Mouse (Mus musculus): ENCODE measurements at regions not wholly inside any gene's neighbourhood (a gene's known extent, or its start where the extent isn't known, plus 50 kb on each side); places are given as distances from the start of the nearest gene placed in this dataset.

GRCm38 (mm10) chr10:19192971-19193758, 163.2 kb upstream of the Olig3 start:
- 68% methylated on average over 5 of the region's 5 CpGs for WGBS (ENCODE audit: insufficient replicate concordance)
- H3K9me3 ChIP-seq (ENCODE audit: low read length): no peaks in the 10 kb centered on the region
- H3K9ac ChIP-seq (replicated peaks): no peak overlapping the region
- TF ChIP-seq EP300 (IDR thresholded peaks at IDR 0.05; ENCODE audit: low read depth) (no peak), CTCF (IDR thresholded peaks at IDR 0.05; ENCODE audit: low read depth) (no peak)
- H3K4me1 ChIP-seq (ENCODE audit: insufficient read depth): no peaks in the 10 kb centered on the region
- H3K4me3 ChIP-seq (ENCODE audit: low read depth, low read length): no peak overlapping the region
- no peaks in the 10 kb centered on the region for H3K27me3 ChIP-seq (ENCODE audit: insufficient read depth, low read length)
- ATAC-seq: no peak
- no peak overlapping the region for H3K4me2 ChIP-seq (ENCODE audit: low read depth, low read length)
- no peaks in the 10 kb centered on the region for H3K36me3 ChIP-seq (replicated peaks; ENCODE audit: insufficient read depth, low read length)
- no peak for DNase-seq
- no peak overlapping the region for H3K27ac ChIP-seq (ENCODE audit: low read depth)

GRCm38 (mm10) chr10:19192221-19192620, 164.1 kb upstream of the Olig3 start:
- no peak for ATAC-seq
- H3K27ac ChIP-seq (ENCODE audit: low read depth): no peak overlapping the region
- no peak overlapping the region for H3K4me2 ChIP-seq (ENCODE audit: low read depth, low read length)
- no peak overlapping the region for H3K4me3 ChIP-seq (ENCODE audit: low read depth, low read length)
- no peaks in the 10 kb centered on the region for H3K36me3 ChIP-seq (replicated peaks; ENCODE audit: insufficient read depth, low read length)
- H3K9ac ChIP-seq (replicated peaks): no peak overlapping the region
- no peaks in the 10 kb centered on the region for H3K9me3 ChIP-seq (ENCODE audit: low read length)
- H3K27me3 ChIP-seq (ENCODE audit: insufficient read depth, low read length): no peaks in the 10 kb centered on the region
- TF ChIP-seq EP300 (IDR thresholded peaks at IDR 0.05; ENCODE audit: low read depth) (no peak), CTCF (IDR thresholded peaks at IDR 0.05; ENCODE audit: low read depth) (no peak)
- no peak for DNase-seq
- 33% methylated on average over 1 of the region's 1 CpGs for WGBS (ENCODE audit: insufficient replicate concordance)
- no peaks in the 10 kb centered on the region for H3K4me1 ChIP-seq (ENCODE audit: insufficient read depth)

- H3K4me2 ChIP-seq (ENCODE audit: low read depth, low read length): peak overlapping the region; percentile 50
- H3K4me1 ChIP-seq (ENCODE audit: insufficient read depth): no peaks in the 10 kb centered on the region
- ATAC-seq (no peak), DNase-seq (no peak)
- H3K27me3 ChIP-seq (ENCODE audit: insufficient read depth, low read length): no peaks in the 10 kb centered on the region
- 33% methylated on average over 13 of the region's 13 CpGs for WGBS (ENCODE audit: insufficient replicate concordance)
- H3K9me3 ChIP-seq (ENCODE audit: low read length): no peaks in the 10 kb centered on the region
- no peak overlapping the region for H3K27ac ChIP-seq (ENCODE audit: low read depth)
- peak overlapping the region; percentile 14; the same call in 1 of the 2 replicates for H3K4me3 ChIP-seq (ENCODE audit: low read depth, low read length)
- no peaks in the 10 kb centered on the region for H3K36me3 ChIP-seq (replicated peaks; ENCODE audit: insufficient read depth, low read length)
- TF ChIP-seq EP300 (IDR thresholded peaks at IDR 0.05; ENCODE audit: low read depth): no peak
- no peak for TF ChIP-seq CTCF (IDR thresholded peaks at IDR 0.05; ENCODE audit: low read depth)
- H3K9ac ChIP-seq (replicated peaks): no peak overlapping the region; the same call in 1 of the 2 replicates
Observed at GRCm38 (mm10) chr10:19188082-19188742, 168.1 kb upstream of the Olig3 start.

- no peaks in the 10 kb centered on the region for H3K27me3 ChIP-seq (ENCODE audit: insufficient read depth, low read length)
- ATAC-seq (no peak), DNase-seq (no peak)
- TF ChIP-seq EP300 (IDR thresholded peaks at IDR 0.05; ENCODE audit: low read depth) (no peak), CTCF (IDR thresholded peaks at IDR 0.05; ENCODE audit: low read depth) (no peak)
- no peak overlapping the region for H3K27ac ChIP-seq (ENCODE audit: low read depth)
- H3K4me2 ChIP-seq (ENCODE audit: low read depth, low read length): peak overlapping the region; percentile 50; the same call in 1 of the 2 replicates
- no peaks in the 10 kb centered on the region for H3K36me3 ChIP-seq (replicated peaks; ENCODE audit: insufficient read depth, low read length)
- no peaks in the 10 kb centered on the region for H3K9me3 ChIP-seq (ENCODE audit: low read length)
- no peak overlapping the region for H3K4me3 ChIP-seq (ENCODE audit: low read depth, low read length)
- WGBS (ENCODE audit: insufficient replicate concordance): 52% methylated on average over 4 of the region's 4 CpGs
- H3K4me1 ChIP-seq (ENCODE audit: insufficient read depth): no peaks in the 10 kb centered on the region
- H3K9ac ChIP-seq (replicated peaks): no peak overlapping the region
Observed at GRCm38 (mm10) chr10:19187716-19188081, 168.6 kb upstream of the Olig3 start.

GRCm38 (mm10) chr10:19187084-19187615, 169.2 kb upstream of the Olig3 start:
- ATAC-seq (no peak), DNase-seq (no peak)
- 37% methylated on average over 2 of the region's 2 CpGs for WGBS (ENCODE audit: insufficient replicate concordance)
- Histone ChIP-seq H3K9ac (replicated peaks) (no peak overlapping the region), H3K4me2 (ENCODE audit: low read depth, low read length) (no peak overlapping the region), H3K27me3 (ENCODE audit: insufficient read depth, low read length) (no peaks in the 10 kb centered on the region), H3K4me3 (ENCODE audit: low read depth, low read length) (no peak overlapping the region), H3K36me3 (replicated peaks; ENCODE audit: insufficient read depth, low read length) (no peaks in the 10 kb centered on the region), H3K9me3 (ENCODE audit: low read length) (no peaks in the 10 kb centered on the region), H3K4me1 (ENCODE audit: insufficient read depth) (no peaks in the 10 kb centered on the region), H3K27ac (ENCODE audit: low read depth) (no peak overlapping the region)
- TF ChIP-seq EP300 (IDR thresholded peaks at IDR 0.05; ENCODE audit: low read depth) (no peak), CTCF (IDR thresholded peaks at IDR 0.05; ENCODE audit: low read depth) (no peak)

- H3K36me3 ChIP-seq (replicated peaks; ENCODE audit: insufficient read depth, low read length): no peaks in the 10 kb centered on the region
- no peaks in the 10 kb centered on the region for H3K4me1 ChIP-seq (ENCODE audit: insufficient read depth)
- no peak overlapping the region for H3K27ac ChIP-seq (ENCODE audit: low read depth)
- H3K9ac ChIP-seq (replicated peaks): peak overlapping the region; percentile 44; the same call in 1 of the 2 replicates
- WGBS (ENCODE audit: insufficient replicate concordance): 6% methylated on average over 18 of the region's 18 CpGs
- TF ChIP-seq CTCF (IDR thresholded peaks at IDR 0.05; ENCODE audit: low read depth) (peak; percentile 91), EP300 (IDR thresholded peaks at IDR 0.05; ENCODE audit: low read depth) (no peak; the same call in 1 of the 2 replicates)
- H3K27me3 ChIP-seq (ENCODE audit: insufficient read depth, low read length): no peaks in the 10 kb centered on the region
- H3K4me3 ChIP-seq (ENCODE audit: low read depth, low read length): peak overlapping the region; percentile 42
- ATAC-seq (peak; percentile 71), DNase-seq (peak; percentile 44)
- H3K4me2 ChIP-seq (ENCODE audit: low read depth, low read length): peak overlapping the region; percentile 67
- H3K9me3 ChIP-seq (ENCODE audit: low read length): no peaks in the 10 kb centered on the region
Observed at GRCm38 (mm10) chr10:19185790-19186581, 170.3 kb upstream of the Olig3 start.

Data from liver, postnatal 0 days (tissue).